Mouse (Mus musculus) CD4-positive helper T cell, adult 2 months (primary cell): Measurements from ENCODE around the gene B4gat1.

Experiments used
- DNase-seq: peaks from one replicate; pipeline ENCODE4 v3.0.0-alpha.2; 2012; ENCODE audit warnings: low read depth, missing footprints, low spot score

B4gat1 gene

GRCm38 (mm10) chr19:5058801-5059771 lies 20.5 kb downstream of the B4gat1 start:
- DNase-seq = no peak

GRCm38 (mm10) chr19:5060365-5061330 lies 22.0 kb downstream of the B4gat1 start:
- no peak for DNase-seq

- no peak for DNase-seq
Measured at GRCm38 (mm10) chr19:5062041-5062440, 23.4 kb downstream of the B4gat1 start.

- no peak for DNase-seq
Measured at GRCm38 (mm10) chr19:5062446-5062845, 23.8 kb downstream of the B4gat1 start.

DNA sequence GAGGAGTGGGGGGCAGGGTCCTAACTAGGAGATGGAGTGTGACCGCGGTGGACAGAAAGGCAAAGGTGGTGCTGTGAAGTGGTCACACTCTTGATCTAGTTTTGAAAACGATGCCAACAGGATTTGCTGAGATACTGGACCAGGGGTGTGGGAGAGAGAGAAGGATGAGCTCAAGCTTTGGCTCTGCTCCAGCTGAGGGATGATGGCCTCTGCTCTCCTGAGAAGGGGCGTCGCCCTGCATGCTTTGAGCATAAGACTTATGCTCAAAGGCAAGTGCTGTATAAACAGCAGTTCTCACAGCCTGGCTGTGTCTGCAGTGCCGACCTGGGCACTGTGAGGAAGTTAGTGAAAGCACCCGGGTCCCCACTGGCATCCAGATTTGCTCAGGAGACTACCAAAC lies 26.5 kb downstream of the B4gat1 start:
- DNase-seq = no peak

- DNase-seq = no peak
Measured at GRCm38 (mm10) chr19:5067040-5067799, 28.6 kb downstream of the B4gat1 start.

GRCm38 (mm10) chr19:5067867-5068569 lies 29.4 kb downstream of the B4gat1 start, which contains the start of gene Cd248:
TSS of gene Cd248 (plus strand) at chr19:5068078.
- DNase-seq = peak; percentile 26

- no peak for DNase-seq
Measured at GRCm38 (mm10) chr19:5068570-5069234, 30.1 kb downstream of the B4gat1 start.

- no peak for DNase-seq
Measured at GRCm38 (mm10) chr19:5069486-5069885, 30.9 kb downstream of the B4gat1 start.

DNA sequence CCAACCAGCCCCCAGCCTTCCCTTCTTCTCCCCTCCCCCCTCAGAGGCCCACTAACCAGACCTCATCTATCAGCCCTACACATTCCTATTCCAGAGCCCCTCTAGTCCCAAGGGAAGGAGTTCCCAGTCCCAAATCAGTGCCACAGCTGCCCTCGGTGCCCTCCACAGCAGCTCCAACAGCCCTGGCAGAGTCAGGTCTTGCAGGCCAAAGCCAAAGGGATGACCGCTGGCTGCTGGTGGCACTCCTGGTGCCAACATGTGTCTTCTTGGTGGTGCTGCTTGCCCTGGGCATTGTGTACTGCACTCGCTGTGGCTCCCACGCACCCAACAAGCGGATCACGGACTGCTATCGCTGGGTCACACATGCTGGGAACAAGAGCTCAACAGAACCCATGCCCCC lies 31.4 kb downstream of the B4gat1 start:
- no peak for DNase-seq

GRCm38 (mm10) chr19:5071077-5071476 lies 32.5 kb downstream of the B4gat1 start:
- DNase-seq = no peak

DNA sequence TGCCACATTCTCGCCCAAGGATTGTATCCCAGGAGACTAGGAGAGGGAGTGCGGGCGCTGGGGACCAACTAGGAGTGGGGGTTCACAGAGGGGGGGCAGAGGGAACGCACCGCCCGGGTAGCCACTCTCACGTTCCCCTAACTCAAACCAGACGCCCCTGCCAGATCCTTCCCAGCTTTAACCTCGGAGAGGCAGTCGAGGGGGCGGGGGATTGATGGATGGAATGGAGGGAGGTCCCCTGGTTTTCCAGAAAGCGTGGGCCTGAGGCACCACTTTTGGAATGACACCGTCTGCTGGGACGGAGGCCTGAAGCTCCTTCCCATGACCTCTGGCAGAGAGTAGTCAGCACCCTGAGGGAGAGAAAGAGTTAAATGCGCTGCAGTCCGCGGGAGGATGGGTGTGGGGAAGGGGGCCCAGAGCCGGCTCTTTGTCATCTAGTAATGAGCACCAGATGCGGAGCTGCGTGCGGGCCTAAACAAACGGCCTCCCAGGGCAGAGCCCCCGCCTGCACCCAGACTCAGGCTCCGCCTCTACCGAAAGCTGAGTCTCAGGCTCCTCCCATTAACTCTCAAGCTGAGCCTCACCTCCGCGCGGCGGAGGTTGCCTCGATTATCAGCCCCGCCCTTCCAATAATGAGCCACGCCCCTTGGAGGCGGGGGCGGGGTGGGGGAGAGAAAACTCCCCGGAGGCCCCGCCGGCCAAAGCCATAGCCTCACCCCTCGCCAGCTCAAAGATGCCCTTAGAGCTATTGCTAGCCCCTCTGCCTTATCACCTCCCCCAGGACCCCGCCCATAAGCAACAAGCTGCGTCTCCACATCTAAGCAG lies 33.1 kb downstream of the B4gat1 start:
- peak; percentile 83 for DNase-seq

- no peak for DNase-seq
Measured at GRCm38 (mm10) chr19:5072389-5073019, 33.9 kb downstream of the B4gat1 start.

- DNase-seq = peak; percentile 58
Measured at GRCm38 (mm10) chr19:5073028-5073427, 34.4 kb downstream of the B4gat1 start.

DNA sequence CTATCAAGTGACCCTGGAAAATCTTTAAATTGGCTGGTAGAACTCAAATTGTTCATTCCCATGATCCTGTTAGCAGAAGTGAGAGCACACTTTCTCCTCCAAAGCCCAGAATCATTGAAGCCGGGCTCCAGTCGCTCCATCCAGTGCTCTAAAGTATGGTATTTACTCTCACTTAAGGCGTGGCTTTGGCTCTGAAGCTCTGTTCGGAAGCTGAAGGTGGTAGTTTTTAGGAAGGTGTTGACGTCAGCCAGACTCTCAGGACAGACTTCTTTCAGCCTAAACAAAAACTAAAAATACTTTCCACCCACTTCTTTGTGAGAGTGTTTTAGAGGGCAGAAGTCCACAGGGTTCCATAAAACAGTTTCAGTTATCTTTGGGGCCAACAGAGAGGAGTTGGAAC lies 34.9 kb downstream of the B4gat1 start:
- DNase-seq = no peak

- no peak for DNase-seq
Measured at GRCm38 (mm10) chr19:5079279-5079678, 40.7 kb downstream of the B4gat1 start.

DNA sequence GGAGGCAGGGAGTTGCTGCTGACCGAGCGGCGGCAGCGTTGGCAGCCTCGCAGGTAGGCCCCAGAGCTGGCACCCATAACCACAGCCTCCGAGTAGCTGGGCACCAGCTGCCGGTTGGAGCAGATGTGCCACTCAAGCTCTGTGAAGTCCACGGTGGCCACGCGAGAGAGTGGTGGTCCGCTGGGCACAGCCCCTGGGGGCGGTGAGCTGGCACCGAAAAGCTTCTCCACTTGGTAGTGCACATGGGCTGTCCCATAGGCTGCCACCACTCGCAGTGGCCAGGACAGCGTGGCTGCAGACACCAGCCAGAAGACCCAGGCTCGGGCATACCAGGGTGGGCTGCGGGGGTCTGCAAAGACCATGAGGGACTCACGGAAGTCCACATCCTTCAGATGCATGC lies 43.4 kb downstream of the B4gat1 start:
- DNase-seq = no peak

DNA sequence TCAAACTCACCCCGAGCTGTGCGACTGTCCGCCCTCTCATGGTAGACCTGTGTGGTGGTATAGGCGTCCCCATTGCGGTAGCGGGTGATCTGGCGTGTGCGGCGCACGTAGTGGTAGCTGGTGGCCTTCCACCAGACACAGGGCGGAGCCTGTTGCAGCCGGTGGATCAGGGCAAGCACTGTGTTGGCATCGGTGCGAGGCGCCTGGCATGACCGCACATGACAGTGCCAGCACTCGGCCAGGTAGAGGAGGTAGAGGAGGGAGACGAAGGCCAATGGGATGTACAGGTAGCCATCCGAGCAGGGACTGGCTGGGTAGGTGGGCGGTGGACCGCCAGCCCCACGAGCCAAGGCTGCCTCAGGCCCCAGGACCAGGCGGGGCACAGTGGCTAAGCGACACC lies 44.0 kb downstream of the B4gat1 start:
- no peak for DNase-seq
